Mouse (Mus musculus) left cerebral cortex, postnatal 25 days (tissue): ENCODE measurements around the gene Mpp3. TPM values are rescaled to one million over a fixed set of nuclear protein-coding genes. Genes with fewer than 3 reads are reported as not detected.

Experiments used
- DNase-seq, 2 experiments: peaks; one replicate each; pipeline ENCODE4 v3.0.0; 2022; ENCODE audit warnings: low spot score in 2 of 2, mixed read lengths in 1 of 2
- intact Hi-C: fragments of 180-260 bp; cut with DNase I; formaldehyde crosslinking; loops from one replicate; pipeline ENCODE4 v1.15.1; 2025
- total RNA-seq, 2 experiments: library from RNA; stranded (reverse); gene quantifications; 2 replicates each; pipeline ENCODE4 v1.2.3; 2021

Mpp3 gene
- total RNA-seq, 2 experiments from 2014 or later = 71.2 to 72.9 TPM

DNA sequence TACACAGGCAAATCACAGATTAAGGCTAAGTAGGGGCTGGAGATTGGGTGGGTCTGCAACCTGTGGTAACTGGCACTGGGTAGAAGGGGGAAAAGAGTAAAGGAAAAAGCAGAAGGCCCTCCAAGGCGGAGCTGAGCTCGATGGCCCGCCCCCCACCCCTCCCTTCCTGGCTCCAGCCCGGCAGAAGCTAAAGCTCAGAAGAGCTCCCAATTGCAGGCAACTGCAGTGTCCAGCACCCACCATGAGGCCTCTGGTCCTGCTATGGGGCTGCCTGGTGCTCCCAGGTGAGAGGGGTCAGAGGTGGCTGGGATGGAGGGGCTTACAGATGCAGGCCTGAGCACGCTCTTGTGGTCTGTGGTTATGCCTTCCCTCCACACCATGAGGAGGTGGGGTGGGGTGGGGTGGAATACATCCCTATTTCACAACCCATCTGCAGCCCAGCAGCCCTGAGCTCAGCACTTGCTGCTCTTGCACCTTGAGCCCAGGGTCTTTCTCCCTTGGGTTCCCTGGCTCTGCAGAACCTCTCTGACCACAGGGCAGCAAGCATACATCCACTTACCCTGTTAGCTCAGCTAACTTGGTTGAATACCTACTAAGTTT is 13.2 kb upstream of the Mpp3 start, which contains the start of gene Cd300lg:
Gene Cd300lg, plus strand, starts transcription at position 160 of the 600 bp plus-strand sequence.
- DNase-seq = no peak
- intact Hi-C loops = loop anchor here (5.0 kb wide), 1 partner anchor 119 kb away; no protein-coding TSS in a partner anchor

DNA sequence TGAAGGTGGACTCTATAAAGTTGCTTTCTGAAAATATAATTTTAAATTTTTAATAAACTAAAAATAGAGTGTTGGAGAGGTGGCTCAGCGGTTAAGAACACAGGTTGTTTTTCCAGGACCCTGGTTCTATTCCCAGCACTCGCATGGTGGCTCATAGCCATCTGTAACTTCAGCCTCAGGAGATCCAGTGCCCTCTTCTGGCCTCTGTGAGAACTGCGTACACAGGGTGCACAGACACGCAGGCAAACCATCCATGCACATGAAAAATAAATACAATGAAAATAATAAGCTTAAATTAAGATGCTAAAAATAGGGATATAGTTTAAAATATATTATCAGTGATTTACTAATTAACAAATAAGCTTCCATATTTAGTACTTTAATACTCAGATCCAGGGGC is 12.4 kb upstream of the Mpp3 start:
- no peak for DNase-seq
- intact Hi-C loops = loop anchor here (1.0 to 5.0 kb wide), 2 partner anchors 54 to 118 kb away; no protein-coding TSS in a partner anchor

DNA sequence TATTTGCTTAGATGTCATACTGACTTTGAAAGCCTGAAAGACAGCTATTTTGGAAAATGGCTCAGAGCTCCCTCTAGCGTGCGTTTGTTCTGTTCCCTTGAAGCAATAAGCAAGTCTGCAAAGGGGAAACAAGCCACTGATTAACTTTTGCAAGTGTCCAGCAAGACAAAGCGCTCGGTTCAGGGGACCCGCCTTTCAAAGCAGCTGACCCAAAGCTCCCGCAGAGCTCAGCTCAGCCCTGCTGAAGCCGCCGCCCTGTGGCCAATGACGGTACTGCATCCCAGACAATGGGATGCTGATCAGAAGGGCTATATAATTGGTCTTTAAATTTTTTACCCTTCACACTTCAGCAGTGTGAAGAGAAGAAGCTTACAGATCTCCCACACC is 11.9 kb upstream of the Mpp3 start:
- peak; percentile 63 to 67 for DNase-seq
- intact Hi-C loops = loop anchor here (1.0 to 5.0 kb wide), 2 partner anchors 54 to 118 kb away; no protein-coding TSS in a partner anchor

DNA sequence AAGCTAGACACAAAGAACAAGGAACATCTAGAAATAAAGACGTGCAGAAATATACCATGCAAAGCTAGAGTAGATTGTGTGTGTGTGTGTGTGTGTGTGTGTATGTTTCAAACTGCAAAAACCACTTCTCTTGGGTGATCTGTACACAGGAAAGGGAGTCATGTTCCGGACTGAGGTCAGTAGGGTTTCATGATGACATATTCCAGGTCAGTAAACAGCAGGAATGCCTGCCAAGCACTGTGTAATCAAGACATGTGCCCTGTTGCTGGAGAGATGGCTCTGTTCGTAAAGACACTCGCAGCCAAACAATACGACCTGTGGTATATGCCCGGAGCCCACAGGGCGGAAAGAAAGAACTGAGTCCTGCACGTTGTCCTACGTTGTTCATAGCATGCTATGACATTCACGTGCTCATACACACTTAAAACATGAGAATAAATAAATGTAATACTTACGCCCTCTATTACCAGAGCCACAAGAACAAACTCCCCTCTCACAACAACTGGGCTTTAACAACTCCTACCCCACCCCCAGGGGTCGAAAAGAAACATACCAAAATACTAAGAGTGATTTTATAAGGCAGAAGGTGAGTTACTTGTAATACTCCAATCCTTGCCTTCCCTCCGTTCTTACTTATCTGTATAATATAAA is 11.4 kb upstream of the Mpp3 start:
- intact Hi-C loops = loop anchor here (1.0 to 5.0 kb wide), 2 partner anchors 53 to 117 kb away; no protein-coding TSS in a partner anchor

DNA sequence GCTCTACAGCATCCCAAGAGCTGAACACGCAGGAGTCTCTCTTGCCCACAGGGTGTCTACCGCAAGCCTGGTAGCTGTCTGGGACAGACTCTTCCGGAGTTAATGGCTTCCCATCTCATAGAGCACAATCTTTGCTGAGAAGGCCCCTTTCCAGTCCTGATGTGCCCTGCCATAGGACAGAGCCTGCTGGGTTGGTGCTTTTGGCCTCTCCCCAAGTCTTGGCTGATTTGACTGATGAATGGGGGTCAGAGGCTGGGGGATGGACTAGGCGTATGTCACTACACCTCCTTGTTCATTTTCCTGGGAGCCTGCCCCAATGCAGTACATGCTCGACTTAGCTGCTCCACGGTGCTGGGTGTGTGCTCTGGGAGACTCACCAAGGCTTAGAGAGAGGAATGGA is 9.5 kb upstream of the Mpp3 start:
- intact Hi-C loops = no loop called here

More for the DNA sequence above, 11.4 kb upstream of the Mpp3 start:
- no peak for DNase-seq

DNA sequence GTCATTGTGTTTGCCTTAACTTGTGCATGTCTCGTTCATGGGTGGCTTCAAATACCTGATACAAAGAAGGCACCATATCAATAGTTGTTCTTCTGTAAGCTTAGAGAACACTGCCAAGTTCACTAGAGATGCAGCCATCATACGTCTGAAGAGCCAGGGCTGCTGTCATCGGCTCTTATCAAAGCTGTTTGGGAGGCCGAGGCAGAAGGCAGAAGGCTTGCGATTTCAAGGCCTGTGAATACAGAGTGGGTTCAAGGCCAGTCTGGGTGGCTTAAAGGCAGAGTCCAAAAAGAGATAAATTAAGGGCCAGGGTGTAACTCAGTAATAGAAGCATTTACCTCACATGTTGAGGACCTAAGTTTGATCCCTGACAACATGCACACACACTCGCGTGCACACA is 8.1 kb upstream of the Mpp3 start:
- intact Hi-C loops = no loop called here
- DNase-seq = no peak

More for the DNA sequence above, 9.5 kb upstream of the Mpp3 start:
- no peak for DNase-seq

DNA sequence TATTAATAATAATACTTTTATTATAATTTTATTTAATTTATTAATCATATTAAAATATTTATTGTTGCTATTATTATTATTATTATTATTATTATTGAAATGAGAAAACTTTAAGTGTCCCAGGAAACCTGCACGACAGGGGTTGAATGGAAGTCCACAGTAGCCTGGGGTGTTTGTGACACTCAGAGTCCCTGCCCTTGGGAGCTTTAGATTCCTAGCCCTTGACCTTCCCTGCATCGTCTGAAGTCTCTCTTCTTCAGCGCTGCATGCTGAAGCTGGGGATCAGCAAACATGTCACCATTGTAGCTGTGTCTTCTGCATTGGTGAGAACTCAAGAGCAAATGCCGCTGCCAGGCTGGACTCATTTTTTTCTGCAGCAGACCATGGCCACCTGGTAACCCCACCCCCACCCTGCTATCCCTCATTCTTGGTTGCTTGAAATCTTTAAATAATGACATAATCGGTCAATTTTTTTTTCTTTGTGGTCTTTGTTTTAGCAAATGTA is 7.2 kb upstream of the Mpp3 start:
- no peak for DNase-seq
- intact Hi-C loops = no loop called here

DNA sequence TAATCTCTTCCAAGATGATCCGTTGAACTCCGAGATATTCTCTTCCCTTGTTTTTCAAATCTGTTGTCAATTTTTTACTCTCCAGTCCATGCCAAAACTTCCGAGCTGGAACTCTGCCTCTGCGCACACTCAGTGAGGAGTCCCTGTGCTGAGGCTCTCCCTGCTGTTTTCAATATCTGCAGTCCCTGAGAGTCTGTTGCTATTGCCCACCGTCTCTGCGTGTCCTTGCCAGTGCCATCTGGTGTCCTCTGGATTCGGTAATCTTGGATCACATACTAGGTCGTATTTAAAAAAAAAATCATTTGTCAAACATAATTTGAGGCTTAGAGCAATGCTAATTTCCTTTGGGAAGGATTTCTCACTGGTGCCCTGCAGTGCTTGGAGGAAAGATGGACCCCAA is 6.6 kb upstream of the Mpp3 start:
- DNase-seq = no peak
- intact Hi-C loops = no loop called here

DNA sequence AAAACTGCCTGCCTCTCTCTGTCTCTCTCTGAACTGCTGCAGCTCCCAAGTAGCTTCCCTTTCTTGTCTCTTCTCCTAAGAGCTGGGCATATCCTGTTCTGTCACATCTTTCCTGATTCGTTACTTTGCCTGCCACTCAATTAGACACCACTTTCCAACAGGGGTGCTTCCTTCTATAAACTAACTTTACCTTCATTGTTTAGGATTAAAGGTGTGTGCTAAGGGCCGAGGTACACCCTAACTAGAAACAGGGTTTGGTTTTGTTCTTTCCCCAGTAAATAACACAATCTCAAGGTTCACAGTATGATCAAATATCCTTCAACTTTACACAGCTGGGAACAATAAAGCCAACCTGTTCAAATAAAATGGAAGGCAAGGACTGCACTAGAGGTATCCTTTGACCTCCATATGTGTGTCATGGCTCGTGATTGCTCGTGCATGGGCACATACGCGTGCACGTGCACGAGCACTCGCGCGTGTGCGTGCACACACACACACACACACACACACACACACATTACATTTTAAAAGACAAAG is 4.9 kb upstream of the Mpp3 start:
- intact Hi-C loops = no loop called here
- DNase-seq = no peak

DNA sequence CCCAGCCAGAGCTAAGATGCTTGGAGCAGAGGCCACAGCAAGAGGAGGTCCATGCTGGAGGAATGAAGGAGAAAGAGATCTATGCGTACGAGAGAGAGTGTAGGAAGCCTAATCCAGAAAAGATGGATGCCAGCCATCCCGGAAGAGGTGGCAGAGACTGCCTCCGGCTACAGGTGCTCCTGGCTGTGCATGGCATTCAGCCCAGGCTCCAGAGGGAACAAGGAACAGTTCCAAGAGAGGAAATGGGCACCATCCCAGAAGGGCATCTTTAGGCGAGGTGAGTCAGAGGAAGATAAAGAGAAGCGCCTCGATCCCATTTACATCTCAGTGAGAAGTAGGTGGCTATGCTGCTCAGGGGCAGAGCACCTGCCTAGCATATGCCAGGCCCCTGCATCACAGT is 2.9 kb upstream of the Mpp3 start:
- peak in 1 of 2 experiments; percentile 77 for DNase-seq
- intact Hi-C loops = no loop called here

DNA sequence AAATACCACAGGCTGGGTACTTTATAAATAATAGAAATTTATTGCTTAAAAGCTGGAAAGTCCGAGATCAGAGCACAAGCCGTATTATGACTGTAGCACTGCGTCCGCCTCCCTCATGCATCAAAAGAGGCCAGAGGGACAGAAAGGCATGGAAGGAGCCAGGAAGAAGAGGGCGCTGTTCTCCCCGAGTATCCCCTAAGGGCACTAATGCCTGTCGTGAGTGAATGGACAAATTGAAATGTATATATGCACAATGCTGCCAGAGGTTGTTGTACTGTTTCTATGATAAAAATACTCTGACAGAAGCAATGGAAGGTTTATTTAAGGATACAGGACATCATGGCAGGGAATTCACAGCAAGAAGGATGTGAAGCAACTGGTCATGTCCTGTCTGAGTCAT is 1.7 kb upstream of the Mpp3 start:
- no peak for DNase-seq
- intact Hi-C loops = no loop called here

DNA sequence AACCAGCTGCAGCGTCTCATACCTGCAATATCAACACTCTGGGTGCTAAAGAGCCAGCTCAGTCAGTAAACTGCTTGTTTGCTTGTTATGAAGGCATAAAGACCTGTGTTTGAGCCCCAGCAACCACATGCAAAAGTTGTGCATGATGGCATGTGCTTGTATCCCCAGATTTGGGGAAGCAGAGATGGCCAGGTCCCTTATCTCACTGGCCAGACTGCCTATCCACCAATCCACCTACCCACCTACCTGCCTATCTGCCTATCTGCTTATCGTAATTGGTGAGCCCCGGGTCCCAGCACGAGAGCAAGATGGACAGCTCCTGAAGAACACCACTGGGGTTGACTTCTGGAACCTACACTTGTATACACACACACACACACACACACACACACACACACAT is 1.0 kb upstream of the Mpp3 start:
- intact Hi-C loops = no loop called here
- no peak for DNase-seq

DNA sequence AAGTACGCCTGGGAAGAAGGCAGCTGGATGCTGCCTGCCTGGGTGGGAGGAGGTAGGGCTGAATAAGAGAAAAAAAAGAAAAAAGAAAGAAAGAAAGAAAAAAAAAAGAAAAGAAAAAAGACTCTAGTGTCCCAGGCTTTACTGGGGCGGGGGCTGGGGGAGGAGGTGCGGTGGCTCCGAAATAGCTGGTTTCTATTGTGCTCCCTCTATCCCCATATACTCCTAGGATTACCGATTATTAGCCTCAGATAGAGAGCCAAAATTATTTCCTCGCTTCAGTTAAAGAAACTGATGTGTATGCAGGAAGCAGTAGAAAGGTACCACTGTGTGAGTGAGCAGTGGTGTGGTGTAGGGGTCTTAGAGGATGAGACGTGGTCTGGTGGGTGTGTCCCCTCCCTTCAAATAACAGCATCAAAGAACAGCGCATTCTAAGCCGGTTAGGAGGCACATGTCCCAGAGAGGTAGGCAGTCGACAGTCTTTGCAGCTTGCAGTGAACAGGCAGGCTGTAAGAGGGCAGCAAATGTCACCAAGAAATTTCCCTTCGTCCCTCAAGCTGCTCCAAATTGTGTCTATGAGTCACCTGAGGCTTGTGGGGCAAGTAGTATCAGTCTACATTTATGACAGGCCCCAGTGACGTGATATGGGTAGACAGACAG is 772 bp downstream of the Mpp3 start:
- intact Hi-C loops = loop anchor here (2.0 kb wide), 3 partner anchors 35 to 61 kb away; partner anchors contain the start of genes Cfap97d1 and Mpp2
- no peak for DNase-seq

DNA sequence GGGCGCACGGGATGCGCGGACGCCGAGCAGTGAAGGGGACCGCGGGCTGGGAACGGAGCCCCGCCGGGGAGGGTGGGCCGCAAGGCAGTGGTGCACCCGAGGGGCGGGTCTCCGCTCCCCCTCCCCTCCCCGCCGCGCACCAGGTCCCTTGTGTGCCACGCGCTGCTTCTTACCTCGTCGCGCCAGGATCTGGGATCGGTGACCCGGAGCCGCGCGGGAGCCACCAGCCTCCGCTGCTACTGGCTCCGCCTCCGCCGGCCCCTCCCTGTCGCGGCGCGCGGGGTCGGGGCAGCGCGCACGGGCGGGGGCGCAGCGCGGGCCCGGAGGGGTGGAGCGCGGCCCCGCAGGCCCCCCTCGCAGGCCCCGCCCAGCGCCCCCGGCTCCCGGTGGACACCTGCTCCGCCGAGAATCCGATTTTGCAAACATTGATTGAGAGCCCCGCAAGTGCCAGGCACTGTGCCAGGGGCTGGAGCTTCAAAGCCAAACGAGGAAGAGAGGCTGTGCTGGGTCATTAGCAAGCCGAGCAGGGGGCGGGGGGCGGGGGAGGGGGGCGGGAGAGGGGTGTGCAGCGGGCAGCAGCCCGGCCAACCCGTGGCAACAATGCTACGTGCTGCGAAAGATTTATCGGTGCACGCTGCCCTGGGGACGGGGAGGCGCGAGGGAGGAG is 1.4 kb downstream of the Mpp3 start:
- intact Hi-C loops = loop anchor here (2.0 kb wide), 3 partner anchors 34 to 62 kb away; partner anchors contain the start of genes Cfap97d1 and Mpp2
- peak; percentile 63 to 69 for DNase-seq

DNA sequence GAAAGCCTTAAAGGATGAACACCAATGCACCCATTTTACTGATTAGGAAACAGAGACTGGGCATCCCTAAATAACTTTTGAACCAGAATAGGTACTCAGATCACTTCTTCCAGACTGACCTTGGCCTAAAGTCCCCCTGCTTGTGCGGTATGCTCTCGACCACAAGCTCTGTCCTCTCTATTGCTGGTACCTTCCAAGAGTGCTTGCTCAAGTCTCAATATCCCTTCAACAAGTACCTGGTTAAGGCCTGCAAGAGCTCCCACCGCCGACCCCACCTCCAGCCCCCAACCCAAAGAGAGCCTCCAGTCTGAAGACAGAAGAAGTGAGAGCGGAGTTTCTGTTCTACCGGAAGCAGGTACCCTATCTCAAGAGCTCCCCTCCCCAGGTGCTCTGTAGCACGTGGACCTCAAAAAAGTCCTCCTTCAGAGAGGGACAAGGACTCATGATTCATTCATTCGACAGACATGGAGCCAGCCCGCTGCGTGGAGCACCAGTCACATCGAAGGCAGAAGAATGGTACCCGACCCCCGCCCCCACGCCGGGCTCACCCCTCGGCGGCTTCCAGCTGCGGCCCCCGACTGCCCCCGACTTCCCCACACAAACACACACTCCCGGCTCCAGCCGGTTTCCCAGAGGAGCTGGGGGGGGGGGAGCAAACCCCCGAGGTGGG is 2.1 kb downstream of the Mpp3 start:
- intact Hi-C loops = loop anchor here (2.0 kb wide), 3 partner anchors 33 to 63 kb away; partner anchors contain the start of genes Cfap97d1 and Mpp2
- peak in 1 of 2 experiments; percentile 49 for DNase-seq

DNA sequence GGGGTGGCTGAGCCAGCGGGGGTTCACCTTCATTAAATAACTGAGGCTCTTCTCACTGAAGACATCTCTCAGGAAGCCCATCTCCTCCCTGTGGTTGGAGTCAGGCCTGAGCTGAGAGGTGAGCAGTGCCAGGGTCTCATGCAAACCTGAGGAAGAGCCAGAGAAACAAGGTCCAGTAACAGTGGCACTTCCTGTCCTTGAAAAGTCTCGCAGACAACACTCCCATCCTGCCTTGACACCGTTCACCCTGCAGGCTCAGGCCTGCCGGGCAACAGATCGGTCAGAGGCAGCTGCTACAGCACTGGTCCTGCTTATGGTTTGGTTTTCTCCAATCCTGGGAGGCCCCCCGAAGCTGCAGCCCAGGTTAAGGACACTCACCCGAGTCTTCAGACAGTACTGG is 2.9 kb downstream of the Mpp3 start:
- no peak for DNase-seq
- intact Hi-C loops = no loop called here

DNA sequence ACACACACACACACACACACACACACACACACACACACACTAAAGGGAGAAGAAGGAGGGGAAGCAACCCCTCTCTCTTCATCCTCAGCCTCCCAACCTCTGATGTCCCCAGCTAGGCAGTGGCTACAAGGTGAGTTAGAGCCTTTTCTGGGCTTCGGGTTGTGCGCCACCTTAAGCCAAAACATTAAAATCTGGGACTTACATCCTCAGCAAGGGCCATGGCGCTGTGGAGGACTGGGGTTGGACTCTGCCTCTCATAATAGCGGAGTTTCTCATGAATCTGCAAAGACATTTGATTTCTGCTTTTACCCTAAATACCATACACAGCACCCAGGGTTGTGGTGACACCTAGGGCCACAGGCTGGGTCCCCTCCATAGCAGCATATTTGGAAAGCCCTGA is 3.4 kb downstream of the Mpp3 start:
- no peak for DNase-seq

DNA sequence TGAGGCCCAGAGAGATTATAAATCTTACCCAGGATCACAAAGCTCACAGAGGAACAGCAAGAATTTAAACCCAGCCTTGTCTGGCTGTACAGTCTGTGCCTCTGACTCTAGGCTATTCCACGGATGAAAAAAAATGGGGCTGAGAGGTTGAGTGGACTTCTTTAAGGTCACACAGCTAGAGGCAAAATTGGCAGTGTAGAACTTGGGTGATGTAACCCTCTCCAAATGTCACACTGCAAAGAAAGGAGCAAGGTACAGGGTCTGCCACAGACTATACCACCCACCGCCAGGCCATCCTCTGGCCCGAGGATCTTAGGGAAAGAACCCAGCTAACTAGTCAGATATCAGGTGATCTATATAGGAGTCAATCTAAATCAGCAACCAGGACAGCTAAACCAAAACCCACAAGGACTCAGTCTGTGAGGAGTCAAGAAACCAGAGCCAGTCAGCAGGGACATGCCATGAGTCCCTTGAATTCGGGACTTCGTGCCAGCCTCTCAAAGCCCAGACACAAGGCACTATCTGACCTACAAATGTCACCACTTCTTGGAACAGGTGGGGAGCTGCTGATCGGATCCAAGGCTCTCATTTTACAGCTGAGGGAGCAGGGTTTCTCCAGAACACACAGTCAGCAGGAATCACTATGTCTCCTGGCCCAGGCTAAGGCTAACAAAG is 4.0 kb downstream of the Mpp3 start:
- no peak for DNase-seq
- intact Hi-C loops = no loop called here

More for the DNA sequence above, 3.4 kb downstream of the Mpp3 start:
- intact Hi-C loops = no loop called here
